Mouse (Mus musculus): Measurements from ENCODE around the gene Nt5m. TPM values are rescaled to one million over a fixed set of nuclear protein-coding genes. Genes with fewer than 3 reads are reported as not detected.

Nt5m gene
- polyA plus RNA-seq, 1 experiment from 2014 or later: 24.8 TPM

GRCm38 (mm10) chr11:59838426-59838825 is 821 bp upstream of the Nt5m start:
- ChIA-PET POLR2A (interaction anchor here (0.7 to 1.9 kb wide), 4 partner anchors 9 to 33 kb away, joined by 3 to 6 read pairs (median 4); no protein-coding TSS in a partner anchor), CTCF (interaction anchor here (1.4 kb wide), 1 partner anchor 16 kb away, joined by 5 read pairs; no protein-coding TSS in a partner anchor)
- H3K27me3 ChIP-seq: no peaks in the 10 kb centered on the region
- DNase-seq (ENCODE audit: low read depth, low spot score) (no peak), ATAC-seq (no peak)
- TF ChIP-seq CTCF (IDR thresholded peaks at IDR 0.05): no peak
- in situ Hi-C loops (cut with MboI; ENCODE audit: low pct_unique_long_range_greater_than_20kb): no loop called here

- DNase-seq (ENCODE audit: low read depth, low spot score) (peak; percentile 79), ATAC-seq (peak; percentile 74)
- no peak for TF ChIP-seq CTCF (IDR thresholded peaks at IDR 0.05)
- no peaks in the 10 kb centered on the region for H3K27me3 ChIP-seq
- POLR2A ChIA-PET: interaction anchor here (0.8 to 1.5 kb wide), 5 partner anchors 8 to 196 kb away, joined by 3 to 6 read pairs (median 3); no protein-coding TSS in a partner anchor
- CTCF ChIA-PET: interaction anchor here (1.4 kb wide), 1 partner anchor 17 kb away, joined by 5 read pairs; no protein-coding TSS in a partner anchor
- in situ Hi-C loops (cut with MboI; ENCODE audit: low pct_unique_long_range_greater_than_20kb): no loop called here
These were observed 346 bp downstream of the Nt5m start, which contains the start of gene Cops3 for GRCm38 (mm10) chr11:59839459-59840126. Cops3 (minus strand) TSS chr11:59839838.

GRCm38 (mm10) chr11:59846311-59846710 is 7.1 kb downstream of the Nt5m start:
- POLR2A ChIA-PET: no interaction called here
- DNase-seq (ENCODE audit: low read depth, low spot score): no peak
- CTCF ChIA-PET: interaction anchor here (1.1 to 1.2 kb wide), 2 partner anchors 28 to 234 kb away, joined by 3 read pairs; no protein-coding TSS in a partner anchor
- no peaks in the 10 kb centered on the region for H3K27me3 ChIP-seq
- in situ Hi-C loops (cut with MboI; ENCODE audit: low pct_unique_long_range_greater_than_20kb): no loop called here
- no peak for ATAC-seq
- no peak for TF ChIP-seq CTCF (IDR thresholded peaks at IDR 0.05)

- no peak for DNase-seq (ENCODE audit: low read depth, low spot score)
- CTCF ChIA-PET: interaction anchor here (1.1 to 1.2 kb wide), 3 partner anchors 29 to 469 kb away, joined by 3 read pairs; no protein-coding TSS in a partner anchor
- in situ Hi-C loops (cut with MboI; ENCODE audit: low pct_unique_long_range_greater_than_20kb): no loop called here
These were observed 7.9 kb downstream of the Nt5m start for GRCm38 (mm10) chr11:59847131-59847530.

GRCm38 (mm10) chr11:59847891-59848884 is 8.9 kb downstream of the Nt5m start:
- ChIA-PET POLR2A (interaction anchor here (0.6 to 1.8 kb wide), 4 partner anchors 8 to 31 kb away, joined by 3 to 5 read pairs (median 3); partner anchors contain the start of gene Cops3), CTCF (interaction anchor here (1.0 to 1.2 kb wide), 2 partner anchors 16 to 468 kb away, joined by 3 read pairs; no protein-coding TSS in a partner anchor)
- in situ Hi-C loops (cut with MboI; ENCODE audit: low pct_unique_long_range_greater_than_20kb): no loop called here
- ATAC-seq (peak; percentile 80), DNase-seq (ENCODE audit: low read depth, low spot score) (no peak)
- peak; percentile 15 for TF ChIP-seq CTCF (IDR thresholded peaks at IDR 0.05)
- H3K27me3 ChIP-seq: no peaks in the 10 kb centered on the region

More at GRCm38 (mm10) chr11:59847131-59847530, 7.9 kb downstream of the Nt5m start:
- POLR2A ChIA-PET: interaction anchor here (0.8 to 1.8 kb wide), 3 partner anchors 9 to 32 kb away, joined by 3 to 5 read pairs (median 3); no protein-coding TSS in a partner anchor
- no peak for ATAC-seq
- peak; percentile 79 for TF ChIP-seq CTCF (IDR thresholded peaks at IDR 0.05)
- no peaks in the 10 kb centered on the region for H3K27me3 ChIP-seq

- TF ChIP-seq CTCF (IDR thresholded peaks at IDR 0.05): no peak
- POLR2A ChIA-PET: no interaction called here
- ATAC-seq (no peak), DNase-seq (ENCODE audit: low read depth, low spot score) (no peak)
- CTCF ChIA-PET: no interaction called here
- in situ Hi-C loops (cut with MboI; ENCODE audit: low pct_unique_long_range_greater_than_20kb): no loop called here
- no peaks in the 10 kb centered on the region for H3K27me3 ChIP-seq
These were observed 13.6 kb downstream of the Nt5m start for GRCm38 (mm10) chr11:59852865-59853264.

GRCm38 (mm10) chr11:59860467-59860866 is 21.2 kb downstream of the Nt5m start:
- POLR2A ChIA-PET: no interaction called here
- CTCF ChIA-PET: interaction anchor here (1.2 to 2.1 kb wide), 2 partner anchors 10 to 12 kb away, joined by 3 to 5 read pairs; no protein-coding TSS in a partner anchor
- no peak for TF ChIP-seq CTCF (IDR thresholded peaks at IDR 0.05)
- no peak for ATAC-seq
- no peak for DNase-seq (ENCODE audit: low read depth, low spot score)
- H3K27me3 ChIP-seq: no peaks in the 10 kb centered on the region
- in situ Hi-C loops (cut with MboI; ENCODE audit: low pct_unique_long_range_greater_than_20kb): loop anchor here (10.0 kb wide), 1 partner anchor 1774 kb away; no protein-coding TSS in a partner anchor

GRCm38 (mm10) chr11:59864316-59864715 is 25.1 kb downstream of the Nt5m start:
- POLR2A ChIA-PET: interaction anchor here (0.9 to 1.5 kb wide), 2 partner anchors 25 to 70 kb away, joined by 3 read pairs; partner anchors contain the start of gene Nt5m
- in situ Hi-C loops (cut with MboI; ENCODE audit: low pct_unique_long_range_greater_than_20kb): loop anchor here (10.0 kb wide), 1 partner anchor 1770 kb away; no protein-coding TSS in a partner anchor
- no peaks in the 10 kb centered on the region for H3K27me3 ChIP-seq
- no peak for ATAC-seq
- no peak for TF ChIP-seq CTCF (IDR thresholded peaks at IDR 0.05)
- CTCF ChIA-PET: interaction anchor here (1.0 to 1.3 kb wide), 2 partner anchors 10 to 16 kb away, joined by 3 read pairs; no protein-coding TSS in a partner anchor
- DNase-seq (ENCODE audit: low read depth, low spot score): no peak

GRCm38 (mm10) chr11:59872124-59872523 is 32.9 kb downstream of the Nt5m start:
- ATAC-seq (no peak), DNase-seq (ENCODE audit: low read depth, low spot score) (no peak)
- CTCF ChIA-PET: interaction anchor here (1.3 kb wide), 1 partner anchor 12 kb away, joined by 3 read pairs; no protein-coding TSS in a partner anchor
- no peak for TF ChIP-seq CTCF (IDR thresholded peaks at IDR 0.05)
- POLR2A ChIA-PET: no interaction called here
- in situ Hi-C loops (cut with MboI; ENCODE audit: low pct_unique_long_range_greater_than_20kb): loop anchor here (10.0 kb wide), 1 partner anchor 323 kb away; no protein-coding TSS in a partner anchor
- no peaks in the 10 kb centered on the region for H3K27me3 ChIP-seq
